ENCODE assay signal across 15 mouse cellular contexts in the genomic region with DNA sequence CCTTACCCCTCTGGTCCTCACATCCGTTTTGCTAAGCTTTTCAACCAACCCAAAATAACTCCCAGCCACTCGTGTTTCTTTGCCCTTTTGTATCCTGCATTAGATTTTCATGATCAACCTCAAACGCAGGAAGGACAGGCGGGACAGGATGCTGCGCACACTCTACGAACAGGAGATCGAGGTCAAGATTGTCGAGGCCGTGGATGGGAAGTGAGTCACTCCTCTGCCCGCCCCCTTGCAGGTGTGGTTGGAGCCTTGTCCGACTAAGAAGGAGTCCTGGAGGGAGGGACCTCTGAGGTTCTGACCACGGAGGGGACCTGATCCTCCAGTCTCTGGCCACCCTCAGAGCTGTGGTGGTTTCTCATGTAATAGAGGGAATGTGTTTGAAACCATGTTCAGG.
DNase-seq lines count a peak whose midpoint lies in the region; ATAC-seq lines count a peak whose summit lies in the region.
"Had no signal": no experiment of that assay in that cellular context is flagged by ENCODE, and none has a peak within 500 bp of the region (broad histone marks: within the 10 kb centered on the region; RNA-seq: fewer than 3 reads in every experiment).

No protein-coding gene starts in this region.

- peak; percentile 27 to 45; a peak in 1 of 4 replicates for ATAC-seq in hematopoietic stem cell, adult 5-6 weeks (replicated peaks in 1 of 2; ENCODE audit: insufficient read depth in 1 of 2, low FRiP score in 2 of 2, low TSS enrichment in 1 of 2, low read depth in 1 of 2, poor library complexity in 2 of 2, severe bottlenecking in 2 of 2)
- 0 out of 2 replicates have a peak, but pooled peaks have one; percentile 23 for ATAC-seq in megakaryocyte progenitor cell, adult 5-6 weeks (replicated peaks; ENCODE audit: poor library complexity)
- ATAC-seq: forebrain, embryonic 16.5 days; intestine, postnatal 0 days; Patski had no signal

- intact Hi-C loops in heart, postnatal 14 days (cut with DNase I): no loop called here

- DNase-seq in heart, adult 9 months (ENCODE audit: low spot score in 2 of 2): peak; percentile 38 to 50
- DNase-seq in heart, postnatal 14 days: no peak
- DNase-seq in testis, postnatal 10 days (ENCODE audit: low spot score): peak; percentile 35
- no peak for DNase-seq in testis, postnatal 14 days (ENCODE audit: low spot score)
- DNase-seq in thymus, postnatal 36 days: no peak
- DNase-seq in T-cell, adult 2 months (ENCODE audit: low spot score): no peak
- DNase-seq: cerebellum, adult 2 months; layer of hippocampus, postnatal 36 days; retina, postnatal 1 day; thymus, postnatal 25 days had no signal

Comparison
In these comparisons a context has a peak if more than half of its experiments do, and no peak if none do; other contexts are left out.
1. DNase-seq: peak in heart, adult 9 months (2 of 2) and testis, postnatal 10 days (single experiment); none in heart, postnatal 14 days (0 of 2), testis, postnatal 14 days (single experiment), thymus, postnatal 36 days (0 of 2) and T-cell, adult 2 months (single experiment).